Mouse (Mus musculus) bone marrow macrophage, adult 2 months (primary cell): ENCODE results near the gene Dnmt3c.

Experiments
- CTCF ChIP-seq: IDR thresholded peaks from 2 replicates; pipeline ENCODE4 v1.5.1; 2012; ENCODE audit warnings: low read depth, mild to moderate bottlenecking, low read length, moderate library complexity
- POLR2A ChIP-seq: IDR thresholded peaks from 2 replicates; pipeline ENCODE4 v1.6.1; 2012; ENCODE audit warnings: mild to moderate bottlenecking, low read depth, low read length, borderline replicate concordance

DNA sequence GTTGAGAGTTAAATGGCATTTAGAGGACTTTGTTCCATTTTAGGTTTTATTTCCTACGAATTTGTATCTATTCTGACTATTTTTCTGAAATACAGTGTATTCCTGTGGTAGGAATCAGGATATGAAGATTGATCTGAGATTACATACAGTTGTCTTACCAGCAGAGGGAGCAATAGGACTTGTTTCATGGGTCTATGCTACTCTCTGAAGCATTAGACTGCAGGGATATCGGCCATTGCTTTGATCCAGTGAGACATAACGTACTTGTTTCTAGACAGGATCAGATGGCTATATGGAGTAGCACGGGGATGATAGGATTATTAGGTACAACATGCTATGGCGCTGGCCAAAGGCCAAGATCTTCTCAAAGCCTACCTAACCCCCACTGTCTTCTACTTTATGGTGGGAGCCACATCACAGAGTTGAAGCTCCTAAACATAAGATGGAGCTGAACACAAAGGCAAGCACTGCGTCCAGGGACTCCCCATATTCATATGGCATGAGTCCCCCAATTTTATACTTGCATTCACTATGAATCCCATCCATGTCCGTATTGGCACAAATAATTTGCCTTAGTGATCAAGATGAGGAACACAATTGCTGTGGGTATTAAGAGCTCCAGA is 27.6 kb upstream of the Dnmt3c start:
- no peak for TF ChIP-seq POLR2A
- no peak for TF ChIP-seq CTCF
